ENCODE assay signal across 1 mouse cellular context in genomic region chr10:62725771-62726687, GRCm38 (mm10).
TF ChIP-seq lines count a peak whose summit lies in the region.

TSS of gene Stox1 (minus strand) at chr10:62726128.

TF ChIP-seq in CH12.LX, 34 proteins besides CTCF, POLR2A, EP300 and RAD21 (continued from another document):
- TF ChIP-seq CHD2 (IDR thresholded peaks at IDR 0.05; ENCODE audit: low read length) (no peak), ELF1 (IDR thresholded peaks at IDR 0.05; ENCODE audit: low read depth, low read length) (peak; percentile 57; the same call in 1 of the 2 replicates), MYC (IDR thresholded peaks at IDR 0.05; ENCODE audit: low read depth, low read length) (no peak), PAX5 (IDR thresholded peaks at IDR 0.05; ENCODE audit: low read length) (no peak), MAZ (IDR thresholded peaks at IDR 0.05; ENCODE audit: low read depth, low read length) (no peak), BHLHE40 (IDR thresholded peaks at IDR 0.05; ENCODE audit: low read depth, low read length) (no peak), IRF4 (IDR thresholded peaks at IDR 0.05; ENCODE audit: low read depth, low read length) (no peak)
